Mouse (Mus musculus) thymus, adult 18-20 months (tissue): ENCODE measurements around the gene Cd151.

Experiments
- DNase-seq, 2 experiments: peaks; one replicate each; pipeline ENCODE4 v3.0.0; 2022; ENCODE audit warnings: mixed read lengths in 2 of 2

The Cd151 gene

GRCm38 (mm10) chr7:141475805-141476158 lies 8.6 kb downstream of the Cd151 start:
- no peak for DNase-seq

- peak in 1 of 2 experiments; percentile 37 for DNase-seq
Observed at GRCm38 (mm10) chr7:141476226-141476980, 9.2 kb downstream of the Cd151 start.

GRCm38 (mm10) chr7:141476981-141477370 lies 9.8 kb downstream of the Cd151 start:
- no peak for DNase-seq

- DNase-seq = no peak
Observed at GRCm38 (mm10) chr7:141477578-141478269, 10.5 kb downstream of the Cd151 start.

GRCm38 (mm10) chr7:141478270-141478748 lies 11.1 kb downstream of the Cd151 start:
- DNase-seq = no peak

- DNase-seq = peak; percentile 48 to 60
Observed at GRCm38 (mm10) chr7:141480842-141481497, 13.8 kb downstream of the Cd151 start.

GRCm38 (mm10) chr7:141481498-141482401 lies 14.6 kb downstream of the Cd151 start:
- DNase-seq = no peak

- DNase-seq = no peak
Observed at GRCm38 (mm10) chr7:141482531-141483024, 15.4 kb downstream of the Cd151 start.

GRCm38 (mm10) chr7:141483114-141483653 lies 16.0 kb downstream of the Cd151 start:
- DNase-seq = no peak

- DNase-seq = no peak
Observed at GRCm38 (mm10) chr7:141484186-141485120, 17.3 kb downstream of the Cd151 start.

- no peak for DNase-seq
Observed at GRCm38 (mm10) chr7:141485186-141485585, 18.0 kb downstream of the Cd151 start.

GRCm38 (mm10) chr7:141485606-141486005 lies 18.4 kb downstream of the Cd151 start:
- no peak for DNase-seq

GRCm38 (mm10) chr7:141486239-141486638 lies 19.0 kb downstream of the Cd151 start:
- no peak for DNase-seq

GRCm38 (mm10) chr7:141487141-141487540 lies 19.9 kb downstream of the Cd151 start:
- no peak for DNase-seq

GRCm38 (mm10) chr7:141491151-141491550 lies 24.0 kb downstream of the Cd151 start:
- DNase-seq = no peak

- DNase-seq = no peak
Observed at GRCm38 (mm10) chr7:141492738-141493137, 25.5 kb downstream of the Cd151 start.

GRCm38 (mm10) chr7:141493729-141494128 lies 26.5 kb downstream of the Cd151 start:
- DNase-seq = no peak

GRCm38 (mm10) chr7:141495379-141495778 lies 28.2 kb downstream of the Cd151 start:
- no peak for DNase-seq

- no peak for DNase-seq
Observed at GRCm38 (mm10) chr7:141495940-141496339, 28.7 kb downstream of the Cd151 start.

- DNase-seq = no peak
Observed at GRCm38 (mm10) chr7:141497600-141497999, 30.4 kb downstream of the Cd151 start.
